16 mouse cellular contexts compared by ENCODE assay signal in genomic region chr5:92919390-92919789, GRCm38 (mm10).
DNase-seq lines count a peak whose midpoint lies in the region; ATAC-seq and TF ChIP-seq lines count a peak whose summit lies in the region.
"Had no signal": no experiment of that assay in that cellular context is flagged by ENCODE, and none has a peak within 500 bp of the region (broad histone marks: within the 10 kb centered on the region; RNA-seq: fewer than 3 reads in every experiment).

No protein-coding gene starts in this region.

- no peak overlapping the region for H3K9ac ChIP-seq in heart, postnatal 0 days (replicated peaks; ENCODE audit: low read depth, low read length)
- H3K9ac ChIP-seq in hindbrain, postnatal 0 days (replicated peaks; ENCODE audit: low read length) = no peak overlapping the region
- H3K9ac ChIP-seq in stomach, postnatal 0 days (ENCODE audit: low read length) = no peak overlapping the region
- H3K9ac ChIP-seq: embryonic facial prominence, embryonic 15.5 days; limb, embryonic 13.5 days; stomach, embryonic 15.5 days had no signal

- peaks cover 33% of the 10 kb centered on the region for H3K4me1 ChIP-seq in heart, postnatal 0 days (ENCODE audit: control insufficient read depth, insufficient read depth)
- no peaks in the 10 kb centered on the region for H3K4me1 ChIP-seq in hindbrain, postnatal 0 days (ENCODE audit: insufficient read depth, low read length)
- peaks cover 3% of the 10 kb centered on the region; the same call in 1 of the 2 replicates for H3K4me1 ChIP-seq in stomach, postnatal 0 days (replicated peaks; ENCODE audit: control insufficient read depth, insufficient read depth)

- TF ChIP-seq CTCF in heart, postnatal 0 days (IDR thresholded peaks at IDR 0.05; ENCODE audit: low read depth) = no peak
- TF ChIP-seq CTCF in hindbrain, postnatal 0 days (IDR thresholded peaks at IDR 0.05; ENCODE audit: low read depth) = no peak
- no peak for TF ChIP-seq CTCF in stomach, postnatal 0 days (IDR thresholded peaks at IDR 0.05; ENCODE audit: low read depth)

- H3K27ac ChIP-seq in heart, postnatal 0 days (ENCODE audit: low read depth) = peak overlapping the region; percentile 69
- no peak overlapping the region for H3K27ac ChIP-seq in hindbrain, postnatal 0 days
- peak overlapping the region; percentile 35 for H3K27ac ChIP-seq in stomach, postnatal 0 days (replicated peaks)
- H3K27ac ChIP-seq: embryonic facial prominence, embryonic 15.5 days; limb, embryonic 13.5 days; macrophage; stomach, embryonic 15.5 days had no signal

- H3K4me2 ChIP-seq in heart, postnatal 0 days (ENCODE audit: low read depth, low read length) = no peak overlapping the region
- no peak overlapping the region for H3K4me2 ChIP-seq in hindbrain, postnatal 0 days (ENCODE audit: low read depth, low read length)
- no peak overlapping the region for H3K4me2 ChIP-seq in stomach, postnatal 0 days (replicated peaks; ENCODE audit: low read depth)
- H3K4me2 ChIP-seq: embryonic facial prominence, embryonic 15.5 days; limb, embryonic 13.5 days; stomach, embryonic 15.5 days had no signal

- H3K9me3 ChIP-seq in heart, postnatal 0 days (replicated peaks; ENCODE audit: control insufficient read depth, low read length) = no peaks in the 10 kb centered on the region
- H3K9me3 ChIP-seq in hindbrain, postnatal 0 days (ENCODE audit: low read length) = no peaks in the 10 kb centered on the region
- H3K9me3 ChIP-seq in stomach, postnatal 0 days (ENCODE audit: control insufficient read depth, low read length) = no peaks in the 10 kb centered on the region
- H3K9me3 ChIP-seq: embryonic facial prominence, embryonic 15.5 days; limb, embryonic 13.5 days; stomach, embryonic 15.5 days had no signal

- no peak for TF ChIP-seq EP300 in heart, postnatal 0 days (IDR thresholded peaks at IDR 0.05; ENCODE audit: low read depth)
- no peak for TF ChIP-seq EP300 in stomach, postnatal 0 days (optimal IDR thresholded peaks at IDR 0.05)

- 69% methylated on average over 14 of the region's 14 CpGs for WGBS in heart, postnatal 0 days
- WGBS in hindbrain, postnatal 0 days = 52% methylated on average over 14 of the region's 14 CpGs
- WGBS in stomach, postnatal 0 days = 63% methylated on average over 14 of the region's 14 CpGs

- H3K27me3 ChIP-seq in heart, postnatal 0 days (ENCODE audit: control insufficient read depth, insufficient read depth, low read length) = no peaks in the 10 kb centered on the region
- no peaks in the 10 kb centered on the region for H3K27me3 ChIP-seq in hindbrain, postnatal 0 days (ENCODE audit: insufficient read depth, low read length)
- no peaks in the 10 kb centered on the region for H3K27me3 ChIP-seq in stomach, postnatal 0 days (ENCODE audit: control insufficient read depth, insufficient read depth, low read length)
- H3K27me3 ChIP-seq: embryonic facial prominence, embryonic 15.5 days; limb, embryonic 13.5 days; stomach, embryonic 15.5 days had no signal

- DNase-seq in heart, postnatal 0 days (ENCODE audit: low spot score) = no peak
- DNase-seq in heart, postnatal 4 days = no peak
- peak; percentile 45 for DNase-seq in retina, postnatal 1 day
- no peak for DNase-seq in retina, embryonic 14.5 days (ENCODE audit: low spot score)
- DNase-seq in hindbrain, postnatal 0 days (ENCODE audit: low spot score) = no peak
- DNase-seq in stomach, postnatal 0 days (ENCODE audit: low spot score) = peak; percentile 62
- DNase-seq in right cerebral cortex, postnatal 25 days = no peak
- no peak for DNase-seq in left cerebral cortex, adult 18-20 months (ENCODE audit: low spot score in 2 of 2)
- DNase-seq: cerebellum, adult 11 months; kidney, postnatal 4 days; right cerebral cortex, postnatal 4 days; thymus, postnatal 25 days had no signal

- H3K36me3 ChIP-seq in heart, postnatal 0 days (replicated peaks; ENCODE audit: control insufficient read depth, insufficient read depth, low read length) = peaks cover 13% of the 10 kb centered on the region; the same call in 1 of the 2 replicates
- H3K36me3 ChIP-seq in hindbrain, postnatal 0 days (ENCODE audit: insufficient read depth, low read length) = no peaks in the 10 kb centered on the region
- no peaks in the 10 kb centered on the region; the same call in 1 of the 2 replicates for H3K36me3 ChIP-seq in stomach, postnatal 0 days (ENCODE audit: control insufficient read depth, insufficient read depth, low read length)
- H3K36me3 ChIP-seq: embryonic facial prominence, embryonic 15.5 days had no signal

- no peak overlapping the region for H3K4me3 ChIP-seq in heart, postnatal 0 days (ENCODE audit: low read depth, low read length)
- H3K4me3 ChIP-seq in hindbrain, postnatal 0 days (ENCODE audit: low read length) = no peak overlapping the region
- H3K4me3 ChIP-seq in stomach, postnatal 0 days (ENCODE audit: low read depth, low read length) = no peak overlapping the region
- H3K4me3 ChIP-seq: embryonic facial prominence, embryonic 15.5 days; limb, embryonic 13.5 days; stomach, embryonic 15.5 days had no signal

- ATAC-seq in heart, postnatal 0 days (ENCODE audit: insufficient read depth, low read depth) = no peak
- ATAC-seq in hindbrain, postnatal 0 days = peak; percentile 27; the same call in 1 of the 2 replicates
- ATAC-seq in stomach, postnatal 0 days (ENCODE audit: low FRiP score, low TSS enrichment) = peak; percentile 28

Comparison
In these comparisons a context has a peak if more than half of its experiments do, and no peak if none do; other contexts are left out.
1. DNase-seq: peak in retina, postnatal 1 day (single experiment) and stomach, postnatal 0 days (single experiment); none in heart, postnatal 0 days (single experiment), heart, postnatal 4 days (single experiment), retina, embryonic 14.5 days (single experiment), hindbrain, postnatal 0 days (single experiment), right cerebral cortex, postnatal 25 days (single experiment) and left cerebral cortex, adult 18-20 months (0 of 2).